Mouse (Mus musculus) stomach, postnatal 0 days (tissue): ENCODE results near the gene Cacnb4.

Experiments used
- CTCF ChIP-seq: IDR thresholded peaks from 2 replicates; pipeline ENCODE4 v1.5.1; 2016; ENCODE audit warnings: antibody characterized with exemption, low read depth, mild to moderate bottlenecking, moderate library complexity
- EP300 ChIP-seq: optimal IDR thresholded peaks from 2 replicates; pipeline ENCODE3; 2016; ENCODE audit warnings: antibody characterized with exemption

DNA sequence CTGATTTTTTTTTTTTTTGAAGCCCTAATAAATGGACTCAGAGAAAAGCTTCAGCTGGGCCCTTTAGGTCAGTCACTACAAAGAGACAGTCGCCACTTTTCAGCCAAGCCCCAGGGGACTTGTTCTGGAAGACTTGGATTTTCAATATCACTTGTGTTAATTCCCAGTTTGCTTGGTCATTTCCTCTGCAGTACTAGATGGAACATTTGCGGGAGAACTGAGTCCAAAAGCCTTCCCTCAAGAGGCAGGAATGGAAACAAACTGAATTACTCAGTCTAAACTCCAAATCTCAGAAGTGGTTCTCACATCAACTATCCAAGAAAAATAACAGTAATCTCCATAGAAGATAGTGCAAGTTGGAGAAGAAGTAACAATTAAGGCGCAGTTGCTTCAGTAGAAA lies 109.2 kb downstream of the Cacnb4 start:
- TF ChIP-seq CTCF (peak; percentile 14; the same call in 1 of the 2 replicates), EP300 (no peak)
